Mouse (Mus musculus) ES-E14 (cell line): ENCODE measurements around the gene Nxph3. TPM values are rescaled to one million over a fixed set of nuclear protein-coding genes. Genes with fewer than 3 reads are reported as not detected.
A peak's percentile ranks its signal among the peaks of the same experiment; 100 is the strongest.

Experiments
- DNase-seq: peaks from one replicate; pipeline ENCODE4 v3.0.0-alpha.2; 2013; ENCODE audit warnings: low read depth, low spot score
- H3K27ac ChIP-seq: 2 replicates; pipeline ENCODE4 v1.5.1; 2012; ENCODE audit warnings: low read depth, mild to moderate bottlenecking, low read length, moderate library complexity, mixed read lengths; ENCODE audit not compliant: poor library complexity, insufficient read depth, severe bottlenecking
- H3K36me3 ChIP-seq: 2 replicates; pipeline ENCODE4 v1.6.1; 2012; ENCODE audit warnings: mild to moderate bottlenecking, low read length, moderate library complexity, mixed read lengths; ENCODE audit not compliant: control insufficient read depth, poor library complexity, insufficient read depth, severe bottlenecking
- H3K4me1 ChIP-seq, 2 experiments: fragments of 150-350 bp in 1 of 2; sonication (generic) in 1 of 2; 2 replicates each; pipeline ENCODE4 v1.6.1; 2012; ENCODE audit warnings: low read length in 2 of 2, mild to moderate bottlenecking in 1 of 2, mixed read lengths in 1 of 2; ENCODE audit not compliant: control insufficient read depth in 2 of 2, insufficient read depth in 2 of 2, poor library complexity in 1 of 2
- H3K4me3 ChIP-seq, 2 experiments: fragments of 150-350 bp in 1 of 2; sonication (generic) in 1 of 2; 2 replicates each; pipeline ENCODE4 v1.5.1; 2012; ENCODE audit warnings: low read length in 2 of 2, low read depth in 1 of 2, mild to moderate bottlenecking in 1 of 2, mixed read lengths in 1 of 2; ENCODE audit not compliant: insufficient read depth in 1 of 2, poor library complexity in 1 of 2, severe bottlenecking in 1 of 2
- H3K9ac ChIP-seq: 2 replicates; pipeline ENCODE4 v1.6.1; 2012; ENCODE audit warnings: low read depth, mild to moderate bottlenecking, low read length, mixed read lengths; ENCODE audit not compliant: poor library complexity, insufficient read depth, severe bottlenecking
- H3K9me3 ChIP-seq: fragments of 150-350 bp; sonication (generic); 2 replicates; pipeline ENCODE4 v1.6.1; 2012; ENCODE audit warnings: low read depth, mild to moderate bottlenecking, low read length; ENCODE audit not compliant: control insufficient read depth, insufficient read depth
- CHD2 ChIP-seq: IDR thresholded peaks from 2 replicates; pipeline ENCODE4 v1.6.1; 2014; ENCODE audit warnings: mild to moderate bottlenecking, low read depth, low read length, inconsistent platforms
- HCFC1 ChIP-seq: IDR thresholded peaks from 2 replicates; pipeline ENCODE4 v1.6.1; 2012; ENCODE audit warnings: low read length, inconsistent platforms, borderline replicate concordance; ENCODE audit not compliant: insufficient read depth
- MAFK ChIP-seq: IDR thresholded peaks from 2 replicates; pipeline ENCODE4 v1.6.1; 2014; ENCODE audit warnings: mild to moderate bottlenecking, low read depth, low read length, inconsistent platforms; ENCODE audit not compliant: insufficient read depth
- ZC3H11A ChIP-seq: IDR thresholded peaks from 2 replicates; pipeline ENCODE4 v1.6.1; 2012; ENCODE audit warnings: low read depth, mild to moderate bottlenecking, inconsistent platforms, low read length, borderline replicate concordance
- ZNF384 ChIP-seq: IDR thresholded peaks from 2 replicates; pipeline ENCODE4 v1.6.1; 2012; ENCODE audit warnings: low read depth, low read length, inconsistent platforms
- in situ Hi-C, 2 experiments: fragments of 600-800 bp; cut with MboI; formaldehyde crosslinking; loops; one replicate each; pipeline ENCODE4 v1.15.1; 2025; ENCODE audit warnings: low sequenced_read_pairs in 2 of 2, inconsistent platforms in 1 of 2; ENCODE audit not compliant: unreplicated experiment in 2 of 2
- total RNA-seq: library from RNA; depleted of rRNA; stranded (reverse); fragments of 300-350 nt; gene quantifications from 2 replicates; pipeline ENCODE4 v1.2.3, GENCODE M21; 2012

Nxph3 gene
- total RNA-seq, 1 experiment, result 2.4 TPM

GRCm38 (mm10) chr11:95516491-95516911 is 2.1 kb upstream of the Nxph3 start:
- 0 out of 2 replicates have a peak, but pooled peaks have one; percentile 32 for TF ChIP-seq CHD2
- TF ChIP-seq ZNF384, result no peak
- no peak for TF ChIP-seq ZC3H11A
- TF ChIP-seq MAFK, result no peak
- no peak for TF ChIP-seq HCFC1
- DNase-seq, result no peak
- in situ Hi-C loops, result loop anchor here in 1 of 2 experiments (25.0 kb wide), 1 partner anchor 404 kb away; the partner anchor contains the start of gene Dlx3
- Histone ChIP-seq H3K27ac (no peak overlapping the region; the same call in 1 of the 2 replicates), H3K36me3 (no peaks in the 10 kb centered on the region), H3K4me3 (peak overlapping the region; percentile 11 to 21; a peak in 3 of 4 replicates), H3K9ac (no peak overlapping the region; the same call in 1 of the 2 replicates), H3K4me1 (peaks cover 7 to 46% of the 10 kb centered on the region in 2 experiments), H3K9me3 (no peaks in the 10 kb centered on the region)

GRCm38 (mm10) chr11:95515376-95516323 is 1.3 kb upstream of the Nxph3 start:
- Histone ChIP-seq H3K4me3 (peak overlapping the region; percentile 88 to 94), H3K4me1 (peaks cover 9 to 43% of the 10 kb centered on the region in 2 experiments), H3K9me3 (no peaks in the 10 kb centered on the region), H3K36me3 (no peaks in the 10 kb centered on the region), H3K27ac (no peak overlapping the region), H3K9ac (no peak overlapping the region; the same call in 1 of the 2 replicates)
- in situ Hi-C loops, result loop anchor here in 1 of 2 experiments (25.0 kb wide), 1 partner anchor 403 kb away; the partner anchor contains the start of gene Dlx3
- no peak for DNase-seq
- TF ChIP-seq HCFC1 (no peak), ZNF384 (no peak), ZC3H11A (no peak)

GRCm38 (mm10) chr11:95513461-95514297 is 691 bp downstream of the Nxph3 start:
- Histone ChIP-seq H3K4me1 (peaks cover 9 to 38% of the 10 kb centered on the region in 2 experiments), H3K4me3 (peak overlapping the region; percentile 88 to 94), H3K9me3 (no peaks in the 10 kb centered on the region), H3K9ac (peak overlapping the region; percentile 21), H3K36me3 (no peaks in the 10 kb centered on the region), H3K27ac (no peak overlapping the region)
- DNase-seq, result no peak
- TF ChIP-seq CHD2, result no peak
- TF ChIP-seq ZC3H11A, result no peak
- no peak for TF ChIP-seq HCFC1
- no peak for TF ChIP-seq ZNF384
- no peak for TF ChIP-seq MAFK
- in situ Hi-C loops, result loop anchor here in 1 of 2 experiments (25.0 kb wide), 1 partner anchor 401 kb away; the partner anchor contains the start of gene Dlx3

- peaks cover 12 to 41% of the 10 kb centered on the region in 2 experiments for H3K4me1 ChIP-seq
- TF ChIP-seq CHD2 (no peak), ZC3H11A (no peak), MAFK (no peak), ZNF384 (no peak), HCFC1 (no peak)
- in situ Hi-C loops, result loop anchor here in 1 of 2 experiments (25.0 kb wide), 1 partner anchor 400 kb away; the partner anchor contains the start of gene Dlx3
- no peak overlapping the region for H3K4me3 ChIP-seq
- no peaks in the 10 kb centered on the region for H3K36me3 ChIP-seq
- H3K27ac ChIP-seq, result no peak overlapping the region
- no peak overlapping the region for H3K9ac ChIP-seq
- no peaks in the 10 kb centered on the region for H3K9me3 ChIP-seq
- DNase-seq, result no peak
Measured at GRCm38 (mm10) chr11:95512383-95512782, 2.0 kb downstream of the Nxph3 start.
